Mouse (Mus musculus) neutrophil, adult 5-6 weeks (primary cell): ENCODE measurements around the gene Zmynd8. TPM values are rescaled to one million over a fixed set of nuclear protein-coding genes. Genes with fewer than 3 reads are reported as not detected.

ENCODE experiments used
- ATAC-seq: fragments of 151-379, 151-347 bp; 2 replicates; pipeline ENCODE4 v1.8.0; 2017; ENCODE audit warnings: mild to moderate bottlenecking, moderate TSS enrichment; ENCODE audit not compliant: insufficient number of reproducible peaks, poor library complexity, low FRiP score, severe bottlenecking; ENCODE audit errors: extremely low read depth
- total RNA-seq: library from RNA; stranded (forward); fragments of 200-1000 nt; gene quantifications from 2 replicates; pipeline ENCODE4 v1.2.3, GENCODE M21; 2017

Gene Zmynd8
- total RNA-seq, 1 experiment from 2014 or later: 56.9 TPM

DNA sequence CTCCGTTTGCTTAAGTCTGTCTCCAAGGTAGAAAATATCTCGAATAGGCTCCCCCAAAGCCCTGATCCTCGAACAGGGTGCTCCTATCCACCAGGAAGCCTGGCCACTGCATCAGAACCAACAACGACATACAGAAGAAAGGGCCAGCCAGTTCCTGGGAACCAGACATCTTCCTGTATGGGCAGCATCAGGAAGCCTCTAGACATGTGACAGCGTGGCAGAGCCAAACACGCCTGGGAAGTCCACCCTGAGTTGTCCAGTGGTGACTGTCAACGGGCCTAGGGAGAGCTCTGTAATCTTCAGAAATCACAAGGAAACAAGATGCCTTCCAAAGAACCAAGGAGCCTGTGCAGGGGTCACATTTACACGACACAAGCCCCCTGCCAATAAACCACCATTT lies 52.0 kb downstream of the Zmynd8 start:
- ATAC-seq: no peak

DNA sequence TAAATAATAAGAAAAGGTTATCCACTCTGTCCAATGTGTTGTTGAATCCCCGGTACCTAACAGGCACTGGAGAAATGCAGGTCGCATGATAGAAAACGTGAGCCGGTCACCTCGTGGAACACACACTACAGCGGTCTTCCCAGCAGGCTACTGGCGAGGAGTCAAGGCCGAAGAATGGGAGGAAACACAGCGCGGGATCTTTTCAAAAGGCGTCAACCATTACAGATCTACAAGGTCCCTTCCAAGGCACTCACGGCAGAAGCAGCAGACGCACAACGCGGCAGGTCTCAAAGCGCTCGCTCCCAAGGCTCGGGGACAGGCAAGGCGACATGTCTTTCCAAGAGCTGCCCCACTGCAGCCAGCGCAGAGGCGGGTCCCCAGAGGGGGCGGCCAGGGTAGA lies 53.3 kb downstream of the Zmynd8 start:
- no peak for ATAC-seq

DNA sequence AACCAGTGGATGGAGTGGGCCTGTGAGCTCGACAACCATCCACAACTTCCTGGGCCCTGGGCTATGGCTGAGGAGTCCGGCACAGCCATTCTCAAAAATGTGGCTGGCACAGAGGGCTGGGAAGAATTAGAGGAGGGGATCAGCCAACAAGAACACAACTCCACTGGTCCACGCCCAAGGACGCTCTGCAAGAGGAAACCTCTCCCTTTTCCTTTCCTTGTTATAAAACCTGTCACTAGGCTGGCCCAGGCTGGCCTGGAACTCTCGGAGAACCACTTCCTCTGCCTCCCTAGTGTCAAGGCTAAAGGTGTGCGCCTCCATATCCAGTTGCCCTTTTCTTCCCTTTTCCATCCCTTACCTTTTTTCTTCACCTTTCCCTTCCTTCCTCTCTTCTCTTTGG lies 55.5 kb downstream of the Zmynd8 start:
- no peak for ATAC-seq

- ATAC-seq: no peak
Measured at GRCm38 (mm10) chr2:165842241-165842640, 56.6 kb downstream of the Zmynd8 start.

GRCm38 (mm10) chr2:165841805-165842204 lies 57.0 kb downstream of the Zmynd8 start:
- no peak for ATAC-seq

GRCm38 (mm10) chr2:165840852-165841251 lies 58.0 kb downstream of the Zmynd8 start:
- no peak for ATAC-seq

- no peak for ATAC-seq
Measured at GRCm38 (mm10) chr2:165839317-165839652, 59.5 kb downstream of the Zmynd8 start.

- no peak for ATAC-seq
Measured at GRCm38 (mm10) chr2:165838606-165839316, 60.1 kb downstream of the Zmynd8 start.

DNA sequence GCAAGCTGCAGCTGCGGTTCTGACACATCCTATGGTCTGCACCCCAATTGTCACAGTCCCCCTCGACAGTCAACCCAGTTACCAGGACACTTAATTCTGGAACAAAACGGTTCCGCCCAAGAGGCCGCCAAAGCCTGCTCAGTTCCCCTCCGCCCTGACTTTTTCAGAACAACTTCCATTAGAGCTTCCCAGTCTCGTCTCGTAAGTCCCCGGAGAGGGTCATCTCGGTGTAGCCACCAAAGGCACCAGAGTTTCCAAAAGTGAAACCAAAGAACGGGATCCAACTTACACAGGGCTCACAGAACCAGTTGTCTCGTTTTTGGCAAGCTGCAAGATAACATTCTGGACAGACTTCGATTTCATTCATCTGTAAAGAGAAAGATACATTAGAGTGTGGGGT lies 64.2 kb downstream of the Zmynd8 start:
- ATAC-seq: no peak

GRCm38 (mm10) chr2:165833468-165833867 lies 65.3 kb downstream of the Zmynd8 start:
- no peak for ATAC-seq

DNA sequence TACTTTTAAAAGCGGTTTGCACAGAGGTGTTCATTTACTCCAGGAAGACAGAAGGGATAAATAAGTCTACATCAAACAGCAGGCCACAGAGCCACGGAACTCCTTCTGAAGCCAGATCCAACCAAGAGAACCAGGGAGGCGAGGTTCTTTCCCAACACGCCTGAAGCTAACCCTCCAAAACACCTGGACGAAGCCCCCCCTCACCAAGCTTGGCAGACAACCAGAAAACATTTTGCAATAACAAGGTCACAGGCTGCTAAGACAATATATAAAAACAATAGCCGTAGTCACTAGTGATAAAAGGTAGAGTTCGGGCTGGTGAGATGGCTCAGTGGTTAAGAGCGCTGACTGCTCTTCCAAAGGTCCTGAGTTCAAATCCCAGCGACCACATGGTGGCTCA lies 66.1 kb downstream of the Zmynd8 start:
- no peak for ATAC-seq

GRCm38 (mm10) chr2:165832295-165832694 lies 66.5 kb downstream of the Zmynd8 start:
- ATAC-seq: no peak

DNA sequence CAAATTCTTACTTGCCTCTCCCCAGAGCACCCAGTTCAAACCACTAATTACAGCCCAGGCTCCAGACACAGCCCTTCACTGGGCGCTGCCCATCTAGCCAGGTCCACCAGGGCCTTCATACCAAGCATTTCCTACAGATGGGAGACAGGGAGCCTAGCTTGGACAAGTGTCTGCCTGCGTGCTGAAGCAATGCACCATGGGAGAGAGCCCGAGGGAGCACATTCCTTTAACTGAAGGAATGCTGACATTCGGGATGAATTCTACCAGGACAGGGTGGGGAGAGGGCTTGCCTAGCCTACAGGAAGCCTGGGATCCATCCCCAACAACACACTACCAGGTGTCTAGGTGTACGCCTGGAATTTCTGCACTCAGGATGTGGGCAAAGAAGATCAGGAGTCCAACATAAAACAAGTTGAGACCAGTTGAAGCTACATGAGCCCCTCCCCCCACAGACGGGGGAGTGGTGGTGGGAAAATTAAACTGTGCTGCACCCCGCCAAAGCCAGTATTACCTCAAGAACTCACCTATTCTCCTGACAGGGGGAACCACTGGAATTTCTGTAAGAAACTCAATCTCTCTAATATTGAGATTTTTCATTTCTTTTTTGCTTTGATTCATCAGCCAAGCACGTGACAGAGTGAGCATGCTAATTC lies 67.1 kb downstream of the Zmynd8 start:
- no peak for ATAC-seq

GRCm38 (mm10) chr2:165828770-165829169 lies 70.0 kb downstream of the Zmynd8 start:
- no peak for ATAC-seq

GRCm38 (mm10) chr2:165825964-165826712 lies 72.7 kb downstream of the Zmynd8 start:
- peak; percentile 33; the same call in 1 of the 2 replicates for ATAC-seq

DNA sequence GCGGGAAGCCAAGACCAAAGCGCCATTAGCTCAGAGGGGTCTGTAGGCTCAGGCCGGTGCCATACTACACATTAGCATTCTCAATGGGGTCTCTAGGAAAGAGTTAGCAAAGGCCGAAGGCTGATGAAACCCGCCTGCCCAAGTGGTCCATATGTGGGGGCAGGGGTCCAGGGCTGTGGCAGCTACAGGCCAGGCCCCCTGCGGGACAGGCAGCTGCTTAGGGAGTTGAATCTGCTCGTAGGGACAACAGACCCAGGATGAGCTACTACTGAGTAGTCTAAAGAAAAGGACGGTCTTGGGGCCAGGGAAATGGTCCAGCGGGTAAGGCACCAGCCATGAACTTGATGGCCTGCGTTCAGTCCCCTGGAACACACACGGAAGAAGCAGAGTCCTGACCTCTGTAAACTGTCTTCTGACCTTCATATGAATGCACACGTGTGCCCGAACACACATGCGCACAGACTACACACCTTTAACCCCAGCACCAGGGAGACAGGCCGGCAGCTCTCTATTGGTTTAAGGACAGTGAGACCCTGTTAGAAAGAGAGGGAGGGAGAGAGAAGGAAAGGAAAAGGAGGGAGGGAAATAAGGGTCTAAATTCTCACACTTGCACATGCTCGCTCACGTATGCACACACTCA lies 73.4 kb downstream of the Zmynd8 start:
- ATAC-seq: no peak

- no peak for ATAC-seq
Measured at GRCm38 (mm10) chr2:165824826-165825225, 74.0 kb downstream of the Zmynd8 start.

DNA sequence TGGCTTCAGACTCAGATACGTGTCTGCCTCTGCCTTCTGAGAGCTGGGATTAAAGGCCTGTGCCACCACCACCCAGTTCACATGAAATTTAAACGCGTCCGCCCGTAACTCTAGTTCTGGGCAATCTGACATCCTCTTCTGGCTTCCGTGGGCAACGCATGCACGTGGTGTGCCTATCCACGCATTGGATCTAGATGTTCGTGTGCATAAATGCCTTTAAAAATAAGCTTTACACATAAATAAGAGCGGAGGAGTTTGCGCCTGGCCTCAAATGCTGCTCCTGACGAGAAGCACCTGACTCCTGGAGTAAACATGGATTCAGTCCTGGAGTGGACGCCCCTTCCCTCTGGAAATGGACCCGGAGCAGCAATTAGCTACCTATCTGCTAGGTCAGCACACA lies 76.3 kb downstream of the Zmynd8 start:
- ATAC-seq: no peak

GRCm38 (mm10) chr2:165821671-165822070 lies 77.1 kb downstream of the Zmynd8 start:
- no peak for ATAC-seq
